Mouse (Mus musculus) adrenal gland, postnatal 4 days (tissue): ENCODE data around the gene Ctxn1. TPM values are rescaled to one million over a fixed set of nuclear protein-coding genes. Genes with fewer than 3 reads are reported as not detected.

ENCODE experiments used
- DNase-seq, 2 experiments: peaks; one replicate each; pipeline ENCODE4 v3.0.0; 2021 to 2022; ENCODE audit warnings: low spot score in 2 of 2, mixed read lengths in 2 of 2
- total RNA-seq, 2 experiments: library from RNA; stranded (reverse); gene quantifications; 2 replicates each; pipeline ENCODE4 v1.2.3; 2021

The Ctxn1 gene
- total RNA-seq, 2 experiments from 2014 or later: 25.9 to 42.7 TPM

GRCm38 (mm10) chr8:4252116-4252760 is 6.8 kb downstream of the Ctxn1 start:
- no peak for DNase-seq

- peak; percentile 70 to 76 for DNase-seq
Observed at GRCm38 (mm10) chr8:4250306-4250970, 8.6 kb downstream of the Ctxn1 start.

GRCm38 (mm10) chr8:4249213-4249612 is 9.9 kb downstream of the Ctxn1 start:
- peak in 1 of 2 experiments; percentile 45 for DNase-seq

GRCm38 (mm10) chr8:4247951-4248540 is 11.0 kb downstream of the Ctxn1 start, which contains the start of gene Tgfbr3l:
Gene Tgfbr3l, plus strand, starts transcription at chr8:4248214.
- no peak for DNase-seq

GRCm38 (mm10) chr8:4247241-4247640 is 11.8 kb downstream of the Ctxn1 start:
- no peak for DNase-seq

- no peak for DNase-seq
Observed at GRCm38 (mm10) chr8:4245737-4246136, 13.3 kb downstream of the Ctxn1 start.

- no peak for DNase-seq
Observed at GRCm38 (mm10) chr8:4245061-4245460, 14.0 kb downstream of the Ctxn1 start.

GRCm38 (mm10) chr8:4239193-4239890 is 19.7 kb downstream of the Ctxn1 start:
- DNase-seq: no peak

- DNase-seq: peak; percentile 99 to 100
Observed at GRCm38 (mm10) chr8:4238434-4239192, 20.5 kb downstream of the Ctxn1 start, which contains the start of the genes Map2k7 and Gm49320. Gene Map2k7, plus strand, starts transcription at chr8:4238740. Gene Gm49320, plus strand, starts transcription at chr8:4238865.

- peak in 1 of 2 experiments; percentile 47 for DNase-seq
Observed at GRCm38 (mm10) chr8:4237814-4238433, 21.1 kb downstream of the Ctxn1 start.

GRCm38 (mm10) chr8:4230612-4231351 is 28.3 kb downstream of the Ctxn1 start:
- no peak for DNase-seq

GRCm38 (mm10) chr8:4229784-4230183 is 29.3 kb downstream of the Ctxn1 start:
- no peak for DNase-seq

GRCm38 (mm10) chr8:4227919-4228318 is 31.2 kb downstream of the Ctxn1 start:
- no peak for DNase-seq

- no peak for DNase-seq
Observed at GRCm38 (mm10) chr8:4226739-4227347, 32.2 kb downstream of the Ctxn1 start, which contains the start of gene Lrrc8e. Gene Lrrc8e, plus strand, starts transcription at chr8:4226827.

GRCm38 (mm10) chr8:4226323-4226722 is 32.8 kb downstream of the Ctxn1 start:
- no peak for DNase-seq

- no peak for DNase-seq
Observed at GRCm38 (mm10) chr8:4222059-4222458, 37.0 kb downstream of the Ctxn1 start.

- DNase-seq: no peak
Observed at GRCm38 (mm10) chr8:4219617-4220016, 39.5 kb downstream of the Ctxn1 start.

- no peak for DNase-seq
Observed at GRCm38 (mm10) chr8:4216791-4217621, 42.1 kb downstream of the Ctxn1 start, which contains the start of gene Prr36. Gene Prr36, minus strand, starts transcription at chr8:4217459.
